Mouse (Mus musculus) right cerebral cortex, adult 18-20 months (tissue): ENCODE results near the gene Cryz.
A peak's percentile ranks its signal among the peaks of the same experiment; 100 is the strongest.
"Not testable (repeated sequence)": the region's sequence is repeated elsewhere in the genome, so short reads cannot be mapped to it uniquely, and the experiment has no call there.

Source experiments
- DNase-seq: peaks from one replicate; pipeline ENCODE4 v3.0.0; 2022; ENCODE audit warnings: mixed read lengths

Cryz gene

DNA sequence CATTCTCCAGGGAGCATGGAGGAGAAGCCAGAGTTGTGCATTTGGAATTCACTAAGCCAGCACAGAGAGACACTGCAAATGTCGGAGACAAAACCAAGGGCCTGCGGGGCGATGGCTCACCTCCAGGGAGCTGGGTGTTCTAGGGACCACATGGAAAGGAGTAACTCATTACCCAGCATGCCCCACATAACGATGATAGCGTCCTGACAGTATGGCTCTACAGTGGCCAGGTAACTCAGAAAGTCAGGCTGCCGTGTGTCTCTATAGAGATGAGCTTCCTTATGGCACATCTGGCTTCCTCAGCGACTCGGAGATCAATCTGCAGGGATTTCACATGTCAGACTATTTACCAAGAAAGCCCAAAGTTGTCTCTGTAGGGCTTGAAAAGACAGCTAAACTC is 18.3 kb downstream of the Cryz start:
- no peak for DNase-seq

- no peak for DNase-seq
These were observed 18.8 kb downstream of the Cryz start for GRCm38 (mm10) chr3:154615304-154615703.

DNA sequence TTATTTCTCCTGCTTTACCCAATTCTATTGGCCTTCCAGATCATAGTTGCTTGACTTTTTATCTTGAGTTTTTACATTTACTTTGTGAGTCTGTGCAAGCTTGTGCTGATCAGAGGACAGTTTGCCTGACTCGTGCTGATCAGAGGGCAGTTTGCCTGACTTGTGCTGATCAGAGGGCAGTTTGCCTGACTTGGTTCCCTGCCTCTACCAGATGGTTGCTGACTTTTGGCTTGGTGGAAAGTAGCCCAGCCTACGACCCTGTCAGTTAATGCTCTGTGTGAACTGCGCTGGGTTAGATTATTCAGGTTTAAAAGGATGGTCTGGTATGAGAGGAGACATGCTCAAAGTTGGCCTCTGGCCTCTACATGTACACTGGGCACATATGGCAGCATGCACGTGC is 19.6 kb downstream of the Cryz start:
- no peak for DNase-seq

DNA sequence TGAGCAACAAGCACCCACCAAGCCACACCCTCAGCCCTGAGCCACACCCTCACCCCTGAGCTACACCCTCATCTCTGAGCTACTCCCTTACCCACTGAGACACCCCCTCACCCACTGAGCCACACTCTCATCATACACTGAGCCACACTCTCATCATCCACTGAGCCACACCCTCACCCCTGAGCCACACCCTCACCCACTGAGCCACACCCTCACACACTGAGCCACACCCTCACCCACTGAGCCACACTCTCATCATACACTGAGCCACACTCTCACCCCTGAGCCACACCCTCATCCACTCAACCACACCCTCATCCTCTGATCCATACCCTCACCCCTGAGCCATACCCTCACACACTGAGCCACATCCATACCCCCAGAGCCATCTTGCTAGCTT is 31.8 kb downstream of the Cryz start:
- no peak for DNase-seq

DNA sequence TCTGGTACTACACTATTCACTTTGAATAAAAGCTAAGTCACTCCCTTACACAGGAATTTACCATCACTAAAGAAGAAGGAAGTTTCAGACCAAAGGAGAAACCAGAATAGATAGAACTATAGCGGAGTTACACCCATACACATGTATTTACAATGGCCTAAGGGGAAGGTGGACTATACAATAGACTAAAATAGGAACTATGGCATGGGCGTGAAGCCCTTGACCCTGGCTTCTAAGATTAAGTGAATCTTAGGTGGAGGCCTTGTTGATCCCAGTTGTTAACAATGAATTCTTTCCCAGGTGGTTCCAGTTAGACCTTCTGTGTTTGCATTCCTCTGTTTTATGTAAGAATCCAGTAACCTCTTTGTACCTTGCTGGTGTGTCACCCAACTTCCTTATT is 34.8 kb downstream of the Cryz start:
- DNase-seq = not testable (repeated sequence)

DNA sequence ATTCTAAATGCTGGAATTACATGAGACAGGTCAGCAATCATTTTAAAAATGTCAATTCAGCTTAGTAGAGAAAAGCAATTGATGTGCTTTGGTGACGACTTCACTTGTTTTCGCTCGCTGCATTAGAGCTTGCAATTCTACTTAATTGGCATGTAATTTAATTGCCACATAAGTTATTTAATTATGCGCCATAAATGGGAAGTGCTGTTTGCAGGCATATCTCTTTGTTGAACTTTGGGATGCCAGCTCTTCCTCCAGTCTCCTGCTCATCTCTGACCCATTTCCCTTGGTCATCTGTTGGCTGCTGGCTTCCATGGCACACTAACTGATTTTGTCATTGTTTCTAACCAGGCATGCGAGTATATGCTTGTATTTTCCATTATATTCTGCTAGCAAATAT is 36.6 kb downstream of the Cryz start:
- DNase-seq = no peak

- DNase-seq = no peak
These were observed 50.3 kb downstream of the Cryz start for GRCm38 (mm10) chr3:154646638-154647442.

DNA sequence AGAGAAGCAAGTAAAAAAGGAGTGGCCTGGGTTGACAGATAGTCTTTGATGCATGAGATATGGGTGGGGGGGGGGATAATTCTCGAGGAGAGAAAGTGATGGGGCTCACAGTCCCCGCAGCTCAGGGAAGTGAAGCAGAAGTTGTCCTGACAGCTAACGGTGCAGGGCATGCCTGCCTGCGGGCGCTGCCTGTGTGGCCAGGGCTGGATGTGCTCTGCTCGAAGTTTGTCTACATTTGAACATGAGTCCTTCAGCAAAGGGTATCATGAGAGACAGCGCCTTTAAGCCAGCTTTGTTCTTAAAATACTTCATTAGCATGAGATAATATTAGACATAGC is 50.9 kb downstream of the Cryz start:
- no peak for DNase-seq

- DNase-seq = no peak
These were observed 53.1 kb downstream of the Cryz start for GRCm38 (mm10) chr3:154649411-154650285.

- peak; percentile 68 for DNase-seq
These were observed 54.8 kb downstream of the Cryz start for GRCm38 (mm10) chr3:154651192-154651821.

DNA sequence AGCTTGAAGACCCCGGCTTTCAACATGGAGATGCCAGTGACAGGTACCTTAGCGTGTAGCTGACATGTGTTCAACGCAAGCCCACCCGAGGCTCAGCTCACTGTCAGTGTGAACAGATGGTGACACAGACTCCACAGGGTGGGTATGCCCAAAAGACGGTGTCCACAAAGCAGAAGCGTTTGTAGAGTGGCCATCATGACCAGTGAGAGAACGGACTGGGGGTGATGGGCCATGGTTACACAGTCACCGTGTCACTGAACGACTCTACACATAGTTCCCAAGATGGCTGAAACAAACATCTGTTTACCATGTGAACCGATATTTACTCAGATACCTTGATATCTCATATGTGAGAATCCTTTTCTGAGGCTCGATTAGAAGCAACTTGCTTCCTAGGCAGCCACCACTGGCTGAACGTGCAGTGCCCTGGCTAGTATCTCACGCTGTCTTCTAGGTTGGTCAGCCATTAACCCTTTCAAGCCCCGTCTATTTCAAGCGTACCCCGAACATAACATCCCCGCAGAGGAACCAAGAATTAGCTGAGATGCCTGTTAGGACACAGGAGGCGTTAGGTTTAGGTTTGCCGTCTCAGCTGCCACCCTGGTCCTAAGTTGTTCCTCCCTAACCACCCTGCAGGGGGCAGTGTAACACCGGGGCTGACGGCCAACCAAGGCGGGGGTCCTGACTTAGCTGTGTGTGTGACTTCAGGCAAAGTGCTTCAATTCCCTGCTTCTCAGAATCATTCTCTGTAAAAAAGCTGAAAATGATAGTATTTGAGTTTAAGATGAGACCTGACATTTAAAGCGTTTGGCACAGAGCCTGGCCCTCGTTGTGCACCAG is 56.3 kb downstream of the Cryz start:
- DNase-seq = peak; percentile 81

DNA sequence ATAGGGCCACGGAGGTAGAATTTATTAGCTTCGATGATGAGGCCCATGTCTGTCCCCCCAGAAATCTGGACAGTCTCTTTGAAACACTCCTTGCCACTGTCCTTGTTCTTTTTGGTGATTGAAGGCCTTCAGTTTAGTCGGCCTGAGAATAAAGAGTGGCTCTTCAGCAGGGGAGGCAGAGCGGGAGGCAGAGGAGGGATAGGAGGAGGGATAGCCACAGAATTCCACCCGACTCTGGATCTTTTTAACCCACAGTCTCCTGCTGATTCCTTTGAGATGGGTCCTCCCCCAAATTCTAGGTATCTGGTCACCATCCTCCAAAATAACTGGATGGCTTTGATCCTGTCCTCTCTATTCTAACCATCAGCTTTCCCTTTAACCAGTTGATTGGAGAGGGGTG is 56.9 kb downstream of the Cryz start:
- DNase-seq = no peak

DNA sequence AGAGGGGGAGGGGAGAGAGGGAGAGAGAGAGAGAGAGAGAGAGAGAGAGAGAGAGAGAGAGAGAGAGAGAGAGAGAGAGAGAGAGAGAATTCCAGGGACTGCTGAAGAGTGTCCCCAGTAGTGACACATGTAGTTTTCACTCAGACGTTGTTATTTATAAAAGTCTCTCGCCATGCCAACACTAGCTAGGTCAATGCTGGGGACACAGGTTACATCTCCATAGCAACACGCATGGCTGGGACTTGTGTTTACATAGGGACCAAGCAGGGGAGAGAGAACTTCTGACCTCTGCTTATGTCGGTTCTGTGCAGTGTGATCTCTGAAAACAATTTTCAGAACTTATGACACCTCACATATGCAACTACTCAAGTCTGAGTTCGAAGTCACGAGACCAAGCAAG is 57.8 kb downstream of the Cryz start:
- DNase-seq = no peak

DNA sequence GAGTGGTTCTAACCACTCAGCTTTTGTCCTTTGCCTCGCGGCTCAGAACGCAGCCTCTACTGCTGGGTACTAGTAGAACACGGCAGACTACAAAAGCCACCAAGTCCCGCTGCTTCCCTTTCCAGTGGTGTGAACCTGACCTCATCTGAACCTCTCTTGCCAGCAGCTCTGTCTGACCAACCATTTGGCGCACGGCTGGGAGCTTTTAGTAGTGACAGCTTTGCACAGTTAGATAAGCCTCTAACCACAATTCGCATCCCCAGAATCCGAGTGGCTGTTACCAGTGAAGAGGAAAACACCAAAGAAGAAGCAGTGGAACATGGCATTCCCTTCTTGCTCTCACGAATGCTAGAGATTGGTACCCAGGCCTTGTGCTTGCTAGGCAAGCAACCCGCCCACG is 58.4 kb downstream of the Cryz start:
- DNase-seq = no peak

DNA sequence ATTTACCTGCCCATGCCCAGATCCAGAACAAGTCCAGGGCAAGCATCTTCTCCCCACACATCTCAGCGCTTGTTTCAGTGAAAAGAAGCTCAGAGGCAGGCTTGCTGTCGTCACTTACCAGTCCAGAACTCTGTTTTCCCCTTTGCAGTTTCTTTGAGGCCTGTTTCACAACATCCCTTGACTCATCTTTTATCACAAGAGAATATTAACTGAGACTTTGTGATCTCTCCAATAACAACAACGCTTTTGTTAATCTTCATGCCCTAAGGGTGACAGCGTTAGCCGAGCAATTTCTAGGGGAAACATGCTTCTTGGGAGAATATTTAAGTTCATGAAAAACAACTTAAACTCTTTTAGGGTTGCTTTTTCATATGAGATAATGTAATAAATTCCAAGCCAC is 59.2 kb downstream of the Cryz start:
- DNase-seq = no peak

GRCm38 (mm10) chr3:154663545-154663944 is 67.0 kb downstream of the Cryz start, which contains the start of gene Erich3:
Erich3 (plus strand) TSS chr3:154663859.
- peak; percentile 15 for DNase-seq

GRCm38 (mm10) chr3:154663976-154664581 is 67.6 kb downstream of the Cryz start:
- peak; percentile 86 for DNase-seq

DNA sequence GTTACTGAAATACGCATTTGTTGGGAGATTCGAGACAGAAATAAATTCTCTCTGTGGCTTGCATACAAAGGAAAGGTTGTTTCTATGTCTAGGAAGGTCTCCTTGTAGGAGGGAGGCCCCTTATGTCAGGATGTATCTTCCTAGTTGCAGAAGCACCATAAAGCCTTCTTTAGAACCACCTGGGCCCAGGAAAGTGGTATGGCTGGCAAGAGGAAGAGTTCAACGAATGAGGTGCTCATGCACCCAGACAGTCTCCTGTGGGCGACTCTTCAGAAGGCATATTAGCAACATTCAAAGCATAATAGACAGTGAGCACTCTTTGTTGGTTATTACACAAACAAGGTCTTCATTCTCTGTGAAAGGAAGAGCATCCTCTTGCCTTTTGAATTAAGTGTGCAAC is 68.1 kb downstream of the Cryz start:
- DNase-seq = peak; percentile 13

GRCm38 (mm10) chr3:154668485-154668884 is 72.0 kb downstream of the Cryz start:
- DNase-seq = peak; percentile 51

GRCm38 (mm10) chr3:154670584-154670983 is 74.1 kb downstream of the Cryz start:
- no peak for DNase-seq

GRCm38 (mm10) chr3:154671013-154671412 is 74.5 kb downstream of the Cryz start:
- DNase-seq = no peak
